Mouse (Mus musculus): ENCODE results near the gene Hist1h4d. TPM values are rescaled to one million over a fixed set of nuclear protein-coding genes. Genes with fewer than 3 reads are reported as not detected.
"Not testable (repeated sequence)": the region's sequence is repeated elsewhere in the genome, so short reads cannot be mapped to it uniquely, and the experiment has no call there.

The Hist1h4d gene
- polyA plus RNA-seq, 1 experiment from 2014 or later: 106 TPM

DNA sequence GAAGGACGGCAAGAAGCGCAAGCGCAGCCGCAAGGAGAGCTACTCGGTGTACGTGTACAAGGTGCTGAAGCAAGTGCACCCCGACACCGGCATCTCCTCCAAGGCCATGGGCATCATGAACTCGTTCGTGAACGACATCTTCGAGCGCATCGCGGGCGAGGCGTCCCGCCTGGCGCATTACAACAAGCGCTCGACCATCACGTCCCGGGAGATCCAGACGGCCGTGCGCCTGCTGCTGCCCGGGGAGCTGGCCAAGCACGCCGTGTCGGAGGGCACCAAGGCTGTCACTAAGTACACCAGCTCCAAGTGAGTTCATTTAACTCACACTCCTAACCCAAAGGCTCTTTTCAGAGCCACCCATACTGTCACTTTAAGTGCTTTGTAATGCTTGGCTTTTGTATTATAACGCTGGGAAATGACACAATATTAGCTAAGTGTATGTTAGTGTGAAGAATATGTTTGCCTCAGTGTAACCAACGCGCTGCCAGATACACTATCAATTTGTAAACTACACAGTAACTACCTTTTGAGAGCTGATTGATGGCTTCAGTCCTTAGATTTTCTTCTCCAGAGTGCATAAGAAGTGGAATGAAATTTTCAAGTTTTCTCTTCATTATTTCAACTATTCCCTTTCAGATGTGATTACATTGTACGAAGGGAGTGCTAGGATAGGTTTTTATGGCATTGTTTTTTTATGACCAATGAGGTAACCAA is 9.7 kb upstream of the Hist1h4d start:
- DNase-seq (ENCODE audit: low spot score): peak; percentile 46
- not testable (repeated sequence) for H3K9me3 ChIP-seq (replicated peaks; ENCODE audit: control insufficient read depth, low read length); H3K27me3 ChIP-seq (replicated peaks; ENCODE audit: control insufficient read depth, insufficient read depth, low read length); H3K36me3 ChIP-seq (ENCODE audit: control insufficient read depth, insufficient read depth, low read length); ATAC-seq
- H3K9ac ChIP-seq (ENCODE audit: low read length): peak overlapping the region; percentile 84
- H3K4me3 ChIP-seq (ENCODE audit: low read depth, low read length): peak overlapping the region; percentile 46
- H3K4me2 ChIP-seq (ENCODE audit: low read length): peak overlapping the region; percentile 83
- H3K4me1 ChIP-seq (ENCODE audit: control insufficient read depth, insufficient read depth, low read length): peaks cover 23% of the 10 kb centered on the region
- H3K27ac ChIP-seq (ENCODE audit: low read depth, low read length): peak overlapping the region; percentile 93
- under 1% methylated on average over 10 of the region's 34 CpGs for WGBS

DNA sequence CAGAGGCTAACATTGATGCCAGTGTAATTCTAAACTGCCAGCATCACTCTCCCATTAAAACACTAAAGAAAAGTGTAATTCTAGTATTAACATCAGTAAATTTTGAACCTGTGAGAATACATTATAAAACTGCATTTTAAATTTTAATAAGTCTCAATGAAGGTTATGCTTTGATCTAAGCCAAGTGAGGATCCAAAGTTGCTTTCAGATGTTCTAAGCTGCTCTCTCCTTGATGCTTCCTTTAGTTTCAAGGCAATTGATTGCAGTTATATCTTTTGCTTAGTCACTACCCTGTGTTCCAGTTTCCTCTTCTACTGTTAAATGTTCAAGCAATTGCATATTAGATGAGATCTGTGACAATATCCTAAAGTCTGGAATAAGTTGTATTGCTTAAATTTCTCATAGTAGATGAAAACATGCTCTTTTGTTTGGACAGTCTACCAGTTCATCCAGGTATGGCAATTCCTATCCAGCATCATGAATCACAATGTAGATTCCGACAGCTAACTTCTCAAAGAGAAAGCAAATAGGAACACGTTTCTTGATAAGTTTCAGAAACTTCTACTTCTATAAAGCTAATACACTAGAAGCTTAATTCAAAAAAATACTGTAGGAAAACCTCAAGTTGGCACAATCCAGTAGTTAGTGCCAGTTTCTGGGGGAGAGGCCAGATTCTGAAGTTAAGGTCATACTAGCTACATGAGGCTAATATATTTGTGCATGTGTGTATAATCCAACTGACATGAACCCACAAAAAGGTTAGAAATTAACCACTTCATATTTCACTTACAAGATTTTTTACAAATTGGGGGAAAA is 9.0 kb upstream of the Hist1h4d start:
- 34% methylated on average over 2 of the region's 2 CpGs for whole genome bisulfite sequencing
- no peak for ATAC-seq
- no peaks in the 10 kb centered on the region for H3K27me3 ChIP-seq (replicated peaks; ENCODE audit: control insufficient read depth, insufficient read depth, low read length)

DNA sequence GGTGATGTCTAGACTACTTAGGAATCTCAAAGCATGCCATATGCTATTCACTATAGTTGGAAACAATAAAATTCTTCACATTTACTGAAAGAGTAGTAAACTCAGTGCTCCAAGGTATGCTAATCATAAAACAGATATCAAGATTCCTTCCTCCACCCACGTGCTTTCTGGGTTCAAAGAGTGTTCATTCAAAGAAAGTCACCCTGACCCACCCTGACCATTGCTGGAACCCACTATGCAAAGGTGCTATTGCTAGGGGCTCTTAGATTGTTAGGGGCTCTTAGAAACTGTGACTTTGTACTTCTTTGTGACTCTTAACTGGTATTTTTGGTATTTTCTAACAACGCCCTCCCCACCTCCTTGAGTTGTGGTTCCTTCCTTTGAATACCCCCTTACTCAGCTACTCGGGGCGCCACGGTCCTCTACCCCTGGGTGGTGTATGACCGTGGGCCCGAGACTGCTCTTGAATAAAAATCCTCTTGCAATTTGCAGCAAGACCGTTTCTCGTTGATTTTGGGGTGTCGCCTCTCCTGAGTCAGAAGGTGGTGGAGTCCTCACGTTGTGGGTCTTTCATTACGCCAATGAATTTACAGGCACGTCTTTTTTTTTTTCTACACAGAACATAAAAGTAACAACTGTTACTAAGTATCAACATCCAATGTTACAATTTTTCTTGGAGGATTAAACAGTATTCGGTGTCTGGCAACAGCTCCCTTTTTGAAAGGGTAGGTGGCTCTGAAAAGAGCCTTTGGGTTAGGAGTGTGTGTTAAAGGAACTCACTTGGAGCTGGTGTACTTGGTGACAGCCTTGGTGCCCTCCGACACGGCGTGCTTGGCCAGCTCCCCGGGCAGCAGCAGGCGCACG is 8.1 kb upstream of the Hist1h4d start:
- not testable (repeated sequence) for H3K36me3 ChIP-seq (ENCODE audit: control insufficient read depth, insufficient read depth, low read length); H3K27me3 ChIP-seq (replicated peaks; ENCODE audit: control insufficient read depth, insufficient read depth, low read length); ATAC-seq; DNase-seq (ENCODE audit: low spot score); H3K9me3 ChIP-seq (replicated peaks; ENCODE audit: control insufficient read depth, low read length)
- 6% methylated on average over 18 of the region's 20 CpGs for WGBS
- Histone ChIP-seq H3K27ac (ENCODE audit: low read depth, low read length) (peak overlapping the region; percentile 93), H3K9ac (ENCODE audit: low read length) (peak overlapping the region; percentile 84), H3K4me2 (ENCODE audit: low read length) (peak overlapping the region; percentile 83), H3K4me3 (ENCODE audit: low read depth, low read length) (peak overlapping the region; percentile 46), H3K4me1 (ENCODE audit: control insufficient read depth, insufficient read depth, low read length) (peaks cover 28% of the 10 kb centered on the region)

More for the DNA sequence above, 9.0 kb upstream of the Hist1h4d start:
- H3K4me1 ChIP-seq (ENCODE audit: control insufficient read depth, insufficient read depth, low read length): peaks cover 28% of the 10 kb centered on the region
- H3K27ac ChIP-seq (ENCODE audit: low read depth, low read length): peak overlapping the region; percentile 93
- H3K4me3 ChIP-seq (ENCODE audit: low read depth, low read length): peak overlapping the region; percentile 46
- H3K9me3 ChIP-seq (replicated peaks; ENCODE audit: control insufficient read depth, low read length): no peaks in the 10 kb centered on the region
- peak overlapping the region; percentile 83 for H3K4me2 ChIP-seq (ENCODE audit: low read length)
- no peak for DNase-seq (ENCODE audit: low spot score)
- no peaks in the 10 kb centered on the region for H3K36me3 ChIP-seq (ENCODE audit: control insufficient read depth, insufficient read depth, low read length)
- peak overlapping the region; percentile 84 for H3K9ac ChIP-seq (ENCODE audit: low read length)

DNA sequence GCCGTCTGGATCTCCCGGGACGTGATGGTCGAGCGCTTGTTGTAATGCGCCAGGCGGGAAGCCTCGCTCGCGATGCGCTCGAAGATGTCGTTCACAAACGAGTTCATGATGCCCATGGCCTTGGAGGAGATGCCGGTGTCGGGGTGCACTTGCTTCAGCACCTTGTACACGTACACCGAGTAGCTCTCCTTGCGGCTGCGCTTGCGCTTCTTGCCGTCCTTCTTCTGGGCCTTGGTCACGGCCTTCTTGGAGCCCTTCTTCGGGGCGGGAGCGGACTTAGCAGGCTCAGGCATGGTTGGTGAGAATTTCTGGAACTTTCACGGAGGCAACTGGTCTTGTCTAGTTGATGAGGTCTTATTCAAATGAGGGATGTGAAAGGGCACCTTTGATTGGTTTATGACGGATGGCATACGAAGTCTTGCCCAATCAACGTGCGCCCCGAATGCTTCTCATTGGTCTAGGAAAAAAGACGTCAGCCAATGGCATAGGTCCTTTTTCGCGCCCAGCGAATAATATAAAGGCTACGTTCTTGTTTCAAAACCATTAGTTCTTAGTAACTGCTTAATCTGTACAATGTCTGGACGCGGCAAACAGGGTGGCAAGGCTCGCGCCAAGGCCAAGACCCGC is 7.4 kb upstream of the Hist1h4d start, which contains the start of the genes Hist1h2bf and Hist1h2ad:
Gene Hist1h2bf (minus strand): TSS at position 299 of the 627 bp plus-strand sequence.
Gene Hist1h2ad (plus strand): TSS at position 484 of the 627 bp plus-strand sequence.
- H3K9ac ChIP-seq (ENCODE audit: low read length): peak within 1 kb of the TSS; percentile 84

DNA sequence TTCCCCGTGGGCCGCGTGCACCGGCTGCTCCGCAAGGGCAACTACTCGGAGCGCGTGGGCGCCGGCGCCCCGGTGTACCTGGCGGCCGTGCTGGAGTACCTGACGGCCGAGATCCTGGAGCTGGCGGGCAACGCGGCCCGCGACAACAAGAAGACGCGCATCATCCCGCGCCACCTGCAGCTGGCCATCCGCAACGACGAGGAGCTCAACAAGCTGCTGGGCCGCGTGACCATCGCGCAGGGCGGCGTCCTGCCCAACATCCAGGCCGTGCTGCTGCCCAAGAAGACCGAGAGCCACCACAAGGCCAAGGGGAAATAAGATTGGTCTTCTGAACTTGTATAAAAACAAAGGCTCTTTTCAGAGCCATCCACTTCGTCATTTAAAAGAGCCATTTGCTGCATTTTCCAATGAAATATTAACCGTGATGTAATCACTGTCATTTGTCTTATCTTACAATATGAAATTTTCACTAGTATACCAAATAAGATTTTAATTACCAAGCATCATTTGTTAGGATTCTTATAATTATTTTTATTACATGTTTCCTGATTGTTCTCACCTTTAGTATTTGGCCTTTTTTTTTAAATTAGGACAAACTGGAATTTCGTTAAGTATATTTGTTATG is 6.7 kb upstream of the Hist1h4d start:
- Histone ChIP-seq H3K4me1 (ENCODE audit: control insufficient read depth, insufficient read depth, low read length) (peaks cover 28% of the 10 kb centered on the region), H3K4me2 (ENCODE audit: low read length) (peak overlapping the region; percentile 83), H3K4me3 (ENCODE audit: low read depth, low read length) (peak overlapping the region; percentile 37), H3K9ac (ENCODE audit: low read length) (peak overlapping the region; percentile 54; the same call in 1 of the 2 replicates), H3K27ac (ENCODE audit: low read depth, low read length) (peak overlapping the region; percentile 84)
- under 1% methylated on average over 6 of the region's 39 CpGs for WGBS
- H3K27me3 ChIP-seq (replicated peaks; ENCODE audit: control insufficient read depth, insufficient read depth, low read length); H3K9me3 ChIP-seq (replicated peaks; ENCODE audit: control insufficient read depth, low read length); ATAC-seq; H3K36me3 ChIP-seq (ENCODE audit: control insufficient read depth, insufficient read depth, low read length): not testable (repeated sequence)
- DNase-seq (ENCODE audit: low spot score): peak; percentile 43

More for the DNA sequence above, 7.4 kb upstream of the Hist1h4d start, which contains the start of the genes Hist1h2bf and Hist1h2ad:
- peak; percentile 90 for ATAC-seq
- WGBS: under 1% methylated on average over 22 of the region's 42 CpGs
- Histone ChIP-seq H3K4me3 (ENCODE audit: low read depth, low read length) (peak within 1 kb of the TSS; percentile 46), H3K27ac (ENCODE audit: low read depth, low read length) (peak within 1 kb of the TSS; percentile 93), H3K4me1 (ENCODE audit: control insufficient read depth, insufficient read depth, low read length) (peaks cover 28% of the 10 kb centered on the region), H3K4me2 (ENCODE audit: low read length) (peak within 1 kb of the TSS; percentile 83)
- H3K27me3 ChIP-seq (replicated peaks; ENCODE audit: control insufficient read depth, insufficient read depth, low read length); H3K36me3 ChIP-seq (ENCODE audit: control insufficient read depth, insufficient read depth, low read length); H3K9me3 ChIP-seq (replicated peaks; ENCODE audit: control insufficient read depth, low read length): not testable (repeated sequence)
- peak; percentile 100 for DNase-seq (ENCODE audit: low spot score)

DNA sequence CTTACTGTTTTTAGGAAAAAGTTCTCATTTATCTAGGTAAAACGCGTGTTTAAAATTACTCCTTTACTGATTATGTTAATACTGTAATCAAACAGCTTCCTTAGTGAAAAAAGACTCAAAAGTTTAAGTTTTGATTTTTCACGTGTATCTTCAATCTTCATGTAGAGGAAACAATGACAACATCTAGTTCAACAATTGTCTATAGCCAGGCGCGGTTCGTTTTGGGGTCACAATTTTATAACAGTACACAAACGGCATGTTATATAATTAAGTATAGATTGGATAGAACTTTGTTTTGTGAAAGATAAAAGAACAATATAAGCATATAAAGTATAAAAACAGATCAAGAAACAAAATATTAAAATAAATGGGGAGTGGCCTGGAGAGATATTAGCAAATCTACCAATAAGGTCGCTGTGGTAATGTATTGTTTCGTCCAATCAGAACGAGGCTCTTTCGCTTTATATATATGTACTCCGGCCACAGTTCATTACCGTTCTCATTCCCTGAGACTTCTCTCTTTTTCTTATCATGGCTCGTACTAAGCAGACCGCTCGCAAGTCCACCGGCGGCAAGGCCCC is 6.0 kb upstream of the Hist1h4d start, which contains the start of gene Hist1h3d:
Gene Hist1h3d (plus strand): TSS at position 493 of the 581 bp plus-strand sequence.
- 0% methylated on average over 17 of the region's 18 CpGs for WGBS
- peak; percentile 53 for ATAC-seq
- H3K4me1 ChIP-seq (ENCODE audit: control insufficient read depth, insufficient read depth, low read length): peaks cover 28% of the 10 kb centered on the region
- DNase-seq (ENCODE audit: low spot score): peak; percentile 96
- peak within 1 kb of the TSS; percentile 77 for H3K4me2 ChIP-seq (ENCODE audit: low read length)
- peak within 1 kb of the TSS; percentile 74 for H3K9ac ChIP-seq (ENCODE audit: low read length)
- H3K36me3 ChIP-seq (ENCODE audit: control insufficient read depth, insufficient read depth, low read length): no peaks in the 10 kb centered on the region
- no peaks in the 10 kb centered on the region for H3K9me3 ChIP-seq (replicated peaks; ENCODE audit: control insufficient read depth, low read length)
- peak within 1 kb of the TSS; percentile 37 for H3K4me3 ChIP-seq (ENCODE audit: low read depth, low read length)
- peak within 1 kb of the TSS; percentile 84 for H3K27ac ChIP-seq (ENCODE audit: low read depth, low read length)
- no peaks in the 10 kb centered on the region for H3K27me3 ChIP-seq (replicated peaks; ENCODE audit: control insufficient read depth, insufficient read depth, low read length)

DNA sequence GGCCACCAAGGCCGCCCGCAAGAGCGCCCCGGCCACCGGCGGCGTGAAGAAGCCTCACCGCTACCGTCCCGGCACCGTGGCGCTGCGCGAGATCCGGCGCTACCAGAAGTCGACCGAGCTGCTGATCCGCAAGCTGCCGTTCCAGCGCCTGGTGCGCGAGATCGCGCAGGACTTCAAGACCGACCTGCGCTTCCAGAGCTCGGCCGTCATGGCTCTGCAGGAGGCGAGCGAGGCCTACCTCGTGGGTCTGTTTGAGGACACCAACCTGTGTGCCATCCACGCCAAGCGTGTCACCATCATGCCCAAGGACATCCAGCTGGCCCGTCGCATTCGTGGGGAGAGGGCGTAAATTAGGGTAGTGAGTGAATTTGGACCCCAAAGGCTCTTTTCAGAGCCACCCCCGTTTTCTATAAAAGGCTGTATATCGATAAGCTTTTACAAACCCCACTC is 5.5 kb upstream of the Hist1h4d start:
- ATAC-seq; H3K9me3 ChIP-seq (replicated peaks; ENCODE audit: control insufficient read depth, low read length); DNase-seq (ENCODE audit: low spot score); H3K36me3 ChIP-seq (ENCODE audit: control insufficient read depth, insufficient read depth, low read length); H3K27me3 ChIP-seq (replicated peaks; ENCODE audit: control insufficient read depth, insufficient read depth, low read length): not testable (repeated sequence)
- peak overlapping the region; percentile 78 for H3K27ac ChIP-seq (ENCODE audit: low read depth, low read length)
- H3K4me1 ChIP-seq (ENCODE audit: control insufficient read depth, insufficient read depth, low read length): peaks cover 29% of the 10 kb centered on the region
- peak overlapping the region; percentile 37 for H3K4me3 ChIP-seq (ENCODE audit: low read depth, low read length)
- 0% methylated on average over 8 of the region's 40 CpGs for WGBS
- peak overlapping the region; percentile 74 for H3K9ac ChIP-seq (ENCODE audit: low read length)
- peak overlapping the region; percentile 77 for H3K4me2 ChIP-seq (ENCODE audit: low read length)

All from forebrain, embryonic 14.5 days (tissue).